ENCODE assay signal across 8 mouse cellular contexts in genomic region chr2:27473061-27473765, GRCm38 (mm10). TPM values are rescaled to one million over a fixed set of nuclear protein-coding genes. Genes with fewer than 3 reads are reported as not detected.
A peak's percentile ranks its signal among the peaks of the same experiment; 100 is the strongest.
DNase-seq lines count a peak whose midpoint lies in the region; ATAC-seq and TF ChIP-seq lines count a peak whose summit lies in the region.

No protein-coding gene starts in this region.

- H3K4me1 ChIP-seq in lung, postnatal 0 days (ENCODE audit: insufficient read depth, low read depth, low read length) = peaks cover 11% of the 10 kb centered on the region; the same call in 1 of the 2 replicates
- H3K4me1 ChIP-seq in forebrain, embryonic 14.5 days (ENCODE audit: control insufficient read depth, insufficient read depth, low read length) = peaks cover 26% of the 10 kb centered on the region
- peaks cover 75% of the 10 kb centered on the region for H3K4me1 ChIP-seq in liver, embryonic 12.5 days

- no peak overlapping the region; the same call in 1 of the 2 replicates for H3K9ac ChIP-seq in lung, postnatal 0 days (replicated peaks; ENCODE audit: low read depth)
- peak overlapping the region; percentile 99 for H3K9ac ChIP-seq in forebrain, embryonic 14.5 days (ENCODE audit: low read length)
- peak overlapping the region; percentile 92 for H3K9ac ChIP-seq in liver, embryonic 12.5 days

- no peaks in the 10 kb centered on the region for H3K27me3 ChIP-seq in lung, postnatal 0 days (replicated peaks; ENCODE audit: insufficient read depth, low read length)
- H3K27me3 ChIP-seq in forebrain, embryonic 14.5 days (replicated peaks; ENCODE audit: control insufficient read depth, insufficient read depth, low read length) = no peaks in the 10 kb centered on the region
- H3K27me3 ChIP-seq in liver, embryonic 12.5 days (replicated peaks) = no peaks in the 10 kb centered on the region

- peak overlapping the region; percentile 75 for H3K4me2 ChIP-seq in lung, postnatal 0 days (replicated peaks; ENCODE audit: low read depth, low read length)
- H3K4me2 ChIP-seq in forebrain, embryonic 14.5 days (ENCODE audit: low read length) = peak overlapping the region; percentile 91
- peak overlapping the region; percentile 79 for H3K4me2 ChIP-seq in liver, embryonic 12.5 days

- DNase-seq in lung, postnatal 0 days (ENCODE audit: low spot score) = no peak
- DNase-seq in lung, postnatal 36 days = no peak
- DNase-seq in forebrain, embryonic 14.5 days (ENCODE audit: low spot score) = no peak
- DNase-seq in thymus, postnatal 14 days = peak; percentile 57
- DNase-seq in embryo, embryonic 10.5 days (ENCODE audit: low spot score) = no peak
- DNase-seq in left cerebral cortex, postnatal 25 days (ENCODE audit: low spot score in 2 of 2) = no peak
- DNase-seq in urinary bladder, postnatal 4 days (ENCODE audit: low spot score in 2 of 2) = no peak

- WGBS in lung, postnatal 0 days = 48% methylated on average over 7 of the region's 7 CpGs
- 73% methylated on average over 7 of the region's 7 CpGs for WGBS in forebrain, embryonic 14.5 days
- 58% methylated on average over 7 of the region's 7 CpGs for WGBS in liver, embryonic 12.5 days (ENCODE audit: insufficient replicate concordance)

- no peak for ATAC-seq in lung, postnatal 0 days
- no peak for ATAC-seq in forebrain, embryonic 14.5 days
- no peak for ATAC-seq in liver, embryonic 12.5 days

- no peaks in the 10 kb centered on the region for H3K36me3 ChIP-seq in lung, postnatal 0 days (ENCODE audit: insufficient read depth, low read length)
- H3K36me3 ChIP-seq in forebrain, embryonic 14.5 days (ENCODE audit: control insufficient read depth, insufficient read depth, low read length) = 0 out of 2 replicates have a peak, but pooled peaks cover 11% of the 10 kb centered on the region
- peaks cover 33% of the 10 kb centered on the region for H3K36me3 ChIP-seq in liver, embryonic 12.5 days

- H3K27ac ChIP-seq in lung, postnatal 0 days (ENCODE audit: low read length) = 0 out of 2 replicates have a peak overlapping the region, but pooled peaks have one; percentile 95
- no peak overlapping the region for H3K27ac ChIP-seq in forebrain, embryonic 14.5 days (ENCODE audit: low read depth, low read length)
- H3K27ac ChIP-seq in liver, embryonic 12.5 days = 0 out of 2 replicates have a peak overlapping the region, but pooled peaks have one; percentile 4

- intact Hi-C loops in left cerebral cortex, postnatal 25 days (cut with DNase I) = no loop called here

- peak overlapping the region; percentile 66; the same call in 1 of the 2 replicates for H3K4me3 ChIP-seq in lung, postnatal 0 days (ENCODE audit: low read depth, low read length)
- H3K4me3 ChIP-seq in forebrain, embryonic 14.5 days (ENCODE audit: low read depth, low read length) = peak overlapping the region; percentile 98
- H3K4me3 ChIP-seq in liver, embryonic 12.5 days = peak overlapping the region; percentile 86

- no peak for TF ChIP-seq EP300 in lung, postnatal 0 days (IDR thresholded peaks at IDR 0.05)

- no peaks in the 10 kb centered on the region for H3K9me3 ChIP-seq in lung, postnatal 0 days (ENCODE audit: low read length)
- H3K9me3 ChIP-seq in forebrain, embryonic 14.5 days (replicated peaks; ENCODE audit: control insufficient read depth, low read length) = no peaks in the 10 kb centered on the region
- no peaks in the 10 kb centered on the region for H3K9me3 ChIP-seq in liver, embryonic 12.5 days (replicated peaks)

- no peak for TF ChIP-seq CTCF in lung, postnatal 0 days (IDR thresholded peaks at IDR 0.05)

RNA-seq across cellular contexts. Expression of gene Brd3os, which starts 31.1 kb away (rescaled TPM):
- polyA plus RNA-seq in lung, postnatal 0 days (2015; fragmentation: Nextera tagmentation; extraction: Ambion mirVana) = 3.4 and 3.8 TPM in 2 replicates
- 34.3 and 38.1 TPM in 2 replicates for polyA plus RNA-seq in forebrain, embryonic 14.5 days (2014; fragmentation: Nextera tagmentation; extraction: Ambion mirVana)
- 1.3 and 1.4 TPM in 2 replicates for polyA plus RNA-seq in liver, embryonic 12.5 days (2016; fragmentation: Nextera tagmentation; extraction: Ambion mirVana)
- 10 to 100 TPM; 29.6 to 33.2 TPM for total RNA-seq in left cerebral cortex, postnatal 25 days (2021)

RNA-seq across cellular contexts. Expression of gene Brd3, which starts 34.2 kb away (rescaled TPM):
- 44.9 and 47.5 TPM in 2 replicates for polyA plus RNA-seq in lung, postnatal 0 days (2015; fragmentation: Nextera tagmentation; extraction: Ambion mirVana)
- 155 and 170 TPM in 2 replicates for polyA plus RNA-seq in forebrain, embryonic 14.5 days (2014; fragmentation: Nextera tagmentation; extraction: Ambion mirVana)
- 38.5 and 39.0 TPM in 2 replicates for polyA plus RNA-seq in liver, embryonic 12.5 days (2016; fragmentation: Nextera tagmentation; extraction: Ambion mirVana)
- 10 to 100 TPM; 47.3 to 52.9 TPM for total RNA-seq in left cerebral cortex, postnatal 25 days (2021)

RNA-seq across cellular contexts. Expression of gene Wdr5, which starts 41.7 kb away (rescaled TPM):
- 20.5 and 24.0 TPM in 2 replicates for polyA plus RNA-seq in lung, postnatal 0 days (2015; fragmentation: Nextera tagmentation; extraction: Ambion mirVana)
- polyA plus RNA-seq in forebrain, embryonic 14.5 days (2014; fragmentation: Nextera tagmentation; extraction: Ambion mirVana) = 49.5 and 52.5 TPM in 2 replicates
- polyA plus RNA-seq in liver, embryonic 12.5 days (2016; fragmentation: Nextera tagmentation; extraction: Ambion mirVana) = 47.2 and 47.3 TPM in 2 replicates
- total RNA-seq in left cerebral cortex, postnatal 25 days (2021) = 10 to 100 TPM; 25.8 to 28.4 TPM

RNA-seq across cellular contexts. Expression of gene Vav2, which starts 46.4 kb away (rescaled TPM):
- polyA plus RNA-seq in lung, postnatal 0 days (2015; fragmentation: Nextera tagmentation; extraction: Ambion mirVana) = 11.8 and 12.1 TPM in 2 replicates
- 7.4 and 8.9 TPM in 2 replicates for polyA plus RNA-seq in forebrain, embryonic 14.5 days (2014; fragmentation: Nextera tagmentation; extraction: Ambion mirVana)
- 5.0 and 5.8 TPM in 2 replicates for polyA plus RNA-seq in liver, embryonic 12.5 days (2016; fragmentation: Nextera tagmentation; extraction: Ambion mirVana)
- 10 to 100 TPM; 11.0 to 11.8 TPM for total RNA-seq in left cerebral cortex, postnatal 25 days (2021)
